Mouse (Mus musculus) heart, embryonic 13.5 days (tissue): Measurements from ENCODE around the gene Btn2a2. TPM values are rescaled to one million over a fixed set of nuclear protein-coding genes. Genes with fewer than 3 reads are reported as not detected.
A peak's percentile ranks its signal among the peaks of the same experiment; 100 is the strongest.

Experiments used
- ATAC-seq: fragments of 200-750 bp; cut with Nextera tagmentation; 2 replicates; pipeline ENCODE4 v1.8.0; 2017; ENCODE audit warnings: moderate TSS enrichment; ENCODE audit not compliant: insufficient number of reproducible peaks, low FRiP score, low TSS enrichment; ENCODE audit errors: extremely low read depth
- H3K27ac ChIP-seq: fragments of 300-500 bp; sonication (generic); replicated peaks from 2 replicates; pipeline ENCODE4 v1.5.1; 2015; ENCODE audit warnings: moderate library complexity, mild to moderate bottlenecking, inconsistent platforms
- H3K27me3 ChIP-seq: fragments of 300-500 bp; sonication (generic); replicated peaks from 2 replicates; pipeline ENCODE4 v1.6.1; 2015; ENCODE audit warnings: mild to moderate bottlenecking, inconsistent platforms
- H3K36me3 ChIP-seq: fragments of 300-500 bp; sonication (generic); 2 replicates; pipeline ENCODE4 v1.6.1; 2015; ENCODE audit warnings: mild to moderate bottlenecking, inconsistent platforms
- H3K4me1 ChIP-seq: fragments of 300-500 bp; sonication (generic); 2 replicates; pipeline ENCODE4 v1.6.1; 2015; ENCODE audit warnings: inconsistent platforms
- H3K4me2 ChIP-seq: fragments of 300-500 bp; sonication (generic); 2 replicates; pipeline ENCODE4 v1.6.1; 2015; ENCODE audit warnings: inconsistent platforms, mild to moderate bottlenecking, moderate library complexity
- H3K4me3 ChIP-seq: fragments of 300-500 bp; sonication (generic); 2 replicates; pipeline ENCODE4 v1.5.1; 2015; ENCODE audit warnings: moderate library complexity, mild to moderate bottlenecking, inconsistent platforms
- H3K9ac ChIP-seq: fragments of 300-500 bp; sonication (generic); 2 replicates; pipeline ENCODE4 v1.6.1; 2015; ENCODE audit warnings: inconsistent platforms, mild to moderate bottlenecking, moderate library complexity
- H3K9me3 ChIP-seq: fragments of 300-500 bp; sonication (generic); 2 replicates; pipeline ENCODE4 v1.6.1; 2016; ENCODE audit warnings: inconsistent platforms
- WGBS: fragments of 180-500 bp; shearing (Covaris S2); methylation state at CpG from one replicate; pipeline ENCODE4 v1.1.7; 2015; ENCODE audit warnings: mixed read lengths; 5-methylcytosine and 5-hydroxymethylcytosine counted together
- microRNA-seq: library from miRNA; unstranded; fragments of <30 nt; microRNA quantifications from one replicate; pipeline ENCODE4, GENCODE M21; 2016
- polyA plus RNA-seq: library from polyadenylated mRNA; unstranded; fragments of >200 nt; fragmentation: Nextera tagmentation; extraction: Ambion mirVana; gene quantifications from 2 replicates; pipeline ENCODE4 v1.2.1, GENCODE M21; 2015

Btn2a2 gene
- polyA plus RNA-seq, 1 experiment from 2014 or later = 0.45 TPM

GRCm38 (mm10) chr13:23432562-23433201, 56.0 kb downstream of the Btn2a2 start:
- Histone ChIP-seq H3K9ac (peak overlapping the region; percentile 83), H3K36me3 (0 out of 2 replicates have a peak, but pooled peaks cover under 1% of the 10 kb centered on the region), H3K4me3 (peak overlapping the region; percentile 66), H3K4me1 (peaks cover 29% of the 10 kb centered on the region), H3K4me2 (peak overlapping the region; percentile 82), H3K27ac (peak overlapping the region; percentile 95), H3K27me3 (no peaks in the 10 kb centered on the region), H3K9me3 (no peaks in the 10 kb centered on the region)
- under 1% methylated on average over 28 of the region's 28 CpGs for WGBS
- peak; percentile 82 for ATAC-seq

- H3K4me2 ChIP-seq = peak overlapping the region; percentile 82
- WGBS = under 1% methylated on average over 15 of the region's 15 CpGs
- peak overlapping the region; percentile 66 for H3K4me3 ChIP-seq
- H3K36me3 ChIP-seq = peaks cover 3% of the 10 kb centered on the region; the same call in 1 of the 2 replicates
- peaks cover 37% of the 10 kb centered on the region for H3K4me1 ChIP-seq
- peak overlapping the region; percentile 83 for H3K9ac ChIP-seq
- ATAC-seq = peak; percentile 35
- H3K27ac ChIP-seq = peak overlapping the region; percentile 95
- no peaks in the 10 kb centered on the region for H3K9me3 ChIP-seq
- no peaks in the 10 kb centered on the region for H3K27me3 ChIP-seq
These were observed 57.3 kb downstream of the Btn2a2 start for GRCm38 (mm10) chr13:23431351-23431771.

DNA sequence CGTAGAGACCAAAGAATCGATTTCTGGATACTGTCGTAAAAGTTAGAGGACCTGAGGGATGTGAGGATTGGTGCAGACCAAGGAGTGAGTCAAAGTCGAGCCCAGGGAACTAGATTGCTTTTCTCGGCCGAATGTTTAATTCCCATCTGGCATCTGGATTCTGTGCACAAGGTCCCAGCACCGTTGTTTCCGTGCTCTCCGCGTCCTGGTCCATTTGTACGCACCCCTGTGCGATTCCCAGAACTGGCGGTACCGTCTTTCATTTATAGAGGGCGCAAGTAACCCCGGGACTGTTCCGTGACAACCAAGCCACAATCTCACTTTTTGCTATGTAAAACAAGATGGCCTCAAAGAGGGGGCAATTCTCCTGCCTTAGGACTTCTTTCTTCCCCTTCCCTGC, 57.9 kb downstream of the Btn2a2 start:
- ATAC-seq = peak; percentile 62; the same call in 1 of the 2 replicates
- Histone ChIP-seq H3K27ac (peak overlapping the region; percentile 95), H3K4me2 (peak overlapping the region; percentile 82), H3K4me1 (peaks cover 40% of the 10 kb centered on the region), H3K27me3 (no peaks in the 10 kb centered on the region), H3K9ac (peak overlapping the region; percentile 83), H3K36me3 (peaks cover 3% of the 10 kb centered on the region; the same call in 1 of the 2 replicates), H3K9me3 (no peaks in the 10 kb centered on the region), H3K4me3 (peak overlapping the region; percentile 66)
- WGBS = under 1% methylated on average over 17 of the region's 17 CpGs

DNA sequence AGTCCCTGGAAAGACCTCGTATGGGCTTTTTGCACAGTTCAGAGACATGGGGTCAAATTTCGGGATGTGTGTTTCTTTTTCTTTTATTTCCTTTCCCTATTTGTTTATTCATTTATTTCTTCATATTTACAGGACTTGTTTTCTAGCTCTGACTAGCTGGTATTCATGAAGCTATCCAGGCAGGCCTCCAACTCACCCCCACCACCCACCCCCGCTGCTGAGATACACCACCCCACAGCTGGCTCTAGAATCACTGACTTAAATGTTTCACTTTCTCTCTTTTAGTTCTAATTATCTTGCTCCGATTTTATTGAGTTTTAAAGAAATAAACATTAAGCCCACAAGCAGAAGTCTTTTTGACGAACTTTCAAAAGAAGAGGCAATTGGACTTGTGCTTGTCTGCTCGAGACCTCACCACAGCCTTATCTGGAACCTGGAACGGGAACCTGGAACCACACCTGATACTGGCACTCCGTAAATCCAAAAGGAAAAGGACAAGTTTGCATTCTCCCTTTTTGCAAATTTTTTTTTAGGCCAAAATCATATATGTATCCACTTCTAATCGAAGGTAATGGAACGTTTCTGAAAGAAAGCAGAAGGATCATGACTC, 58.8 kb downstream of the Btn2a2 start:
- H3K4me1 ChIP-seq = peaks cover 39% of the 10 kb centered on the region
- H3K27me3 ChIP-seq = no peaks in the 10 kb centered on the region
- no peaks in the 10 kb centered on the region for H3K9me3 ChIP-seq
- peak overlapping the region; percentile 83 for H3K9ac ChIP-seq
- peaks cover 3% of the 10 kb centered on the region; the same call in 1 of the 2 replicates for H3K36me3 ChIP-seq
- H3K4me2 ChIP-seq = peak overlapping the region; percentile 82
- peak overlapping the region; percentile 66 for H3K4me3 ChIP-seq
- H3K27ac ChIP-seq = peak overlapping the region; percentile 95
- WGBS = 35% methylated on average over 10 of the region's 10 CpGs
- no peak for ATAC-seq

- no peak overlapping the region for H3K4me2 ChIP-seq
- H3K9me3 ChIP-seq = no peaks in the 10 kb centered on the region
- H3K27ac ChIP-seq = no peak overlapping the region
- no peak for ATAC-seq
- H3K4me3 ChIP-seq = no peak overlapping the region
- H3K27me3 ChIP-seq = no peaks in the 10 kb centered on the region
- peaks cover 32% of the 10 kb centered on the region for H3K4me1 ChIP-seq
- WGBS = 51% methylated on average over 16 of the region's 16 CpGs
- no peak overlapping the region for H3K9ac ChIP-seq
- peaks cover 3% of the 10 kb centered on the region; the same call in 1 of the 2 replicates for H3K36me3 ChIP-seq
These were observed 60.3 kb downstream of the Btn2a2 start for GRCm38 (mm10) chr13:23428166-23428993.

Small RNAs within 50 kb of the gene (microRNA-seq; reads per million reads assigned to microRNA genes)
- gene Gm44297 = not detected
- gene n-TStga1 = not detected

Other genes starting within 250 kb of the Btn2a2 start
- not detected in 2 replicates for gene Vmn1r223, start 241.7 kb downstream of the Btn2a2 start, polyA plus RNA-seq
- 36.7 and 40.7 TPM in 2 replicates for gene Zfp322a, start 119.6 kb downstream of the Btn2a2 start, polyA plus RNA-seq
- 8.5 and 8.7 TPM in 2 replicates for gene Abt1, start 65.0 kb downstream of the Btn2a2 start, polyA plus RNA-seq
- 1.1 and 2.2 TPM in 2 replicates for gene Btn1a1, start 23.0 kb downstream of the Btn2a2 start, polyA plus RNA-seq
- 6.3 and 7.2 TPM in 2 replicates for gene Hist1h4h, start 42.2 kb upstream of the Btn2a2 start, polyA plus RNA-seq
- 2.0 and 3.0 TPM in 2 replicates for gene Hist1h2af, start 45.0 kb upstream of the Btn2a2 start, polyA plus RNA-seq
- 4.1 and 5.5 TPM in 2 replicates for gene Hist1h3g, start 46.6 kb upstream of the Btn2a2 start, polyA plus RNA-seq
- 0.32 and 0.52 TPM in 2 replicates for gene Hist1h2bh, start 54.5 kb upstream of the Btn2a2 start, polyA plus RNA-seq
- 0.28 and 0.48 TPM in 2 replicates for gene Hist1h3f, start 55.2 kb upstream of the Btn2a2 start, polyA plus RNA-seq
- not detected in 2 replicates for gene Hist1h4f, start 62.8 kb upstream of the Btn2a2 start, polyA plus RNA-seq
- 0.23 and 0.29 TPM in 2 replicates for gene Hist1h1d, start 64.4 kb upstream of the Btn2a2 start, polyA plus RNA-seq
- 1.5 and 2.2 TPM in 2 replicates for gene Hist1h3e, start 73.5 kb upstream of the Btn2a2 start, polyA plus RNA-seq
- 33.5 and 42.7 TPM in 2 replicates for gene Hist1h2ae, start 82.4 kb upstream of the Btn2a2 start, polyA plus RNA-seq
- gene Hist1h2bg, start 82.5 kb upstream of the Btn2a2 start, polyA plus RNA-seq = 3.9 and 4.2 TPM in 2 replicates
- 1.6 and 3.0 TPM in 2 replicates for gene Hist1h2bf, start 85.3 kb upstream of the Btn2a2 start, polyA plus RNA-seq
- 0.60 and 0.84 TPM in 2 replicates for gene Hist1h2ad, start 85.5 kb upstream of the Btn2a2 start, polyA plus RNA-seq
- 2.4 TPM in 2 replicates for gene Hist1h3d, start 86.9 kb upstream of the Btn2a2 start, polyA plus RNA-seq
- 54.8 and 60.0 TPM in 2 replicates for gene Hist1h4d, start 92.7 kb upstream of the Btn2a2 start, polyA plus RNA-seq
- gene Hist1h2be, start 132.3 kb upstream of the Btn2a2 start, polyA plus RNA-seq = 1.3 and 1.5 TPM in 2 replicates
- gene Hist1h1e, start 133.7 kb upstream of the Btn2a2 start, polyA plus RNA-seq = 11.0 and 12.2 TPM in 2 replicates
- gene Hist1h2ac, start 195.1 kb upstream of the Btn2a2 start, polyA plus RNA-seq = 0.59 and 0.68 TPM in 2 replicates
- gene Hist1h2bc, start 195.3 kb upstream of the Btn2a2 start, polyA plus RNA-seq = 50.1 and 54.5 TPM in 2 replicates
- not detected in 2 replicates for gene Hist1h1t, start 207.0 kb upstream of the Btn2a2 start, polyA plus RNA-seq
- gene Hist1h4c, start 209.6 kb upstream of the Btn2a2 start, polyA plus RNA-seq = 2.4 and 3.7 TPM in 2 replicates
- 10.3 and 10.7 TPM in 2 replicates for gene Hfe, start 222.0 kb upstream of the Btn2a2 start, polyA plus RNA-seq
- gene Hist1h1c, start 250.0 kb upstream of the Btn2a2 start, polyA plus RNA-seq = 31.2 and 33.8 TPM in 2 replicates